Mouse (Mus musculus): ENCODE results near the gene Ap3d1. TPM values are rescaled to one million over a fixed set of nuclear protein-coding genes. Genes with fewer than 3 reads are reported as not detected.

Ap3d1 gene
- polyA plus RNA-seq, 1 experiment = 136 TPM

DNA sequence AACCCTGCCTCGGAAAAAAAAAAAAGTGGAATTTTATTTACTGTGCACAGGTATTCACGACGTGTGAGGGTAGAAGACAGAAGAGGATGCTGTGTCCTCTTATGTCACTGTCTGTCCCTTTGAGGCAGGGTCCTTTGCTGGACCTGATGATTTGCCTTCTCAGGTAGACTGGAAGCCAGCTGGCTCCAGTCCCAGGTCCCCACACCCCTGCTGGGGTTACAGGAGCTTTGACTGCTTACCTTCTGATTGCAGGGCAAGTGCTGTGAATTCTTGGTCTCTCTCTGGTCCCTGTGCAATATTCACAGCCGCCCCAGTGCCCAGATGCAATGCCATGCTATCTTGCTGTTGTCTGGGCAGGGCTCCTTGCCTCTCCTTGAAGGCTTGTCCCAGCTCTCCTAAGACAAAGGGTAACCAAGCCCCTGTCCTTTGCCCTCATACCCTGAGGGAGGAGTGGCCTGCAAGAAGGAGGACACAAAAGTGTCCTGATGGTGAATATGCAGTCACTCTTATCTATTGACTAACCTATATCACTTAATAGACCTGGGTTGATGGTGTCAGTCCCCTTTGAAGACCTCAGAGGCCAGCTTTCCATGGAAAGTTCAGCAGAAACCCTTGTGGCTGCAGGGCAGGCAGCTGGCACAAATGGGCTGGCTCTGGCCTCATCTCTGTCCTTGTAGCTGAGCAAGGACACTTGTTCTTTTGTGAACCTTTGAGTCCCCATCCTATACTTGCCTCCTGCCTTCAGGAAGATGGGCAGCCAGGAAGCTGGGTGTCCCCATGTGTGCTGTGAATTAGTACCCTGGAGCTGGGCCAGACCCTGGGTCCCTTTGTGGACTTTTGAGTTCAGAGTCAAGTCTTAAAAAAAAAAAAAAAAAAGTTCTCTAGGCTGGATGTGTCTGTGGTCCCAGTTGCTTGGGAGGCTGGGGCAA is 18.8 kb upstream of the Ap3d1 start:
- DNase-seq = no peak
- Histone ChIP-seq H3K4me1 (ENCODE audit: control insufficient read depth, insufficient read depth, low read length) (peaks cover 18% of the 10 kb centered on the region), H3K4me3 (replicated peaks; ENCODE audit: extremely low read depth, low read depth, low read length) (no peak overlapping the region)
- TF ChIP-seq POLR2A (IDR thresholded peaks at IDR 0.05; ENCODE audit: borderline replicate concordance, extremely low read depth, low read depth, low read length) (no peak), CTCF (IDR thresholded peaks at IDR 0.05; ENCODE audit: insufficient read depth, low read length) (no peak)
- WGBS = 66% methylated on average over 4 of the region's 4 CpGs

DNA sequence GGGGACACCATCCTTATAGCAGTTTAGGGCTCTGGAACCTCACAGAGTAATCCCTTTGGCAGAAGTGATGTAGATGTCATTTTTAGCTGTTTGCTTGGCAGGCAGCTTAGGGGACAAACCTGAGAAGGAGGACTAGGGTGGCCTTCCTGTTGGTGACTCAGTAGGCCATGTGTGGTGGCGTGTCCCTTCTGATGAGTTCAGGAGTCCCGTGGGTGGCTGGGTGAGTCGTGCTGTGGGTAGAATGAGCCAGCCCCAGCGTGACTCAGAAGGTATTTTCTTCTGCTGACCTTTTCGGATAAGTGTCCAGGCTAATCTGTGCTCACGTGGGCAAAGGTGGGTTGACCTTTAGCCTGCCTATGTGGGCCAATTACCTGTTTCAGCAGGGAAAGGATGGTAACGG is 16.6 kb upstream of the Ap3d1 start:
- 57% methylated on average over 7 of the region's 7 CpGs for WGBS

GRCm38 (mm10) chr10:80757717-80758116 is 15.7 kb upstream of the Ap3d1 start:
- peak; percentile 72 for DNase-seq
- 29% methylated on average over 5 of the region's 5 CpGs for WGBS
- Histone ChIP-seq H3K4me1 (ENCODE audit: control insufficient read depth, insufficient read depth, low read length) (peaks cover 17% of the 10 kb centered on the region), H3K4me3 (replicated peaks; ENCODE audit: extremely low read depth, low read depth, low read length) (no peak overlapping the region)
- TF ChIP-seq POLR2A (IDR thresholded peaks at IDR 0.05; ENCODE audit: borderline replicate concordance, extremely low read depth, low read depth, low read length) (no peak), CTCF (IDR thresholded peaks at IDR 0.05; ENCODE audit: insufficient read depth, low read length) (peak; percentile 51; the same call in 1 of the 2 replicates)

More for the DNA sequence above, 16.6 kb upstream of the Ap3d1 start:
- Histone ChIP-seq H3K4me1 (ENCODE audit: control insufficient read depth, insufficient read depth, low read length) (peaks cover 17% of the 10 kb centered on the region), H3K4me3 (replicated peaks; ENCODE audit: extremely low read depth, low read depth, low read length) (no peak overlapping the region)
- TF ChIP-seq POLR2A (IDR thresholded peaks at IDR 0.05; ENCODE audit: borderline replicate concordance, extremely low read depth, low read depth, low read length) (no peak), CTCF (IDR thresholded peaks at IDR 0.05; ENCODE audit: insufficient read depth, low read length) (no peak)
- no peak for DNase-seq

DNA sequence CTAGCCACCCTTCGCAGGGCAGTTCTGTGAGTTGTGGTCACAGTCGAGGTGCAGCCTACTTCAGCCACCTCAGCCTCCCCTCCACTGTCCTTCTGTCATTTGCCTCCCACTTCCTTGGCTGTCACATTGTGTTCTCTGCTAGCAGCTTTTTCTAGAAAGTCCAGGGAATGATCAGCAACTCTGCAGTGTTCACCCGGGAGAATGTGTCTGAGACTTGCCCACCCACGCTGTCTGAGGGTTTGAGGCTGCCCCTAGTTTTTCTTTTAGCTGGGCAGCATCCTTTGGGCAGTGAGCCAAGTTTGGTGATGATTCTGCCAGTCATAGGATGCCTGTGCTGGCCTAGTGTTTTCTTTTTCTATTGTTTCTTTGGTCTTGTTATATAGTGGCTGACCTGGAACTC is 14.9 kb upstream of the Ap3d1 start:
- TF ChIP-seq POLR2A (IDR thresholded peaks at IDR 0.05; ENCODE audit: borderline replicate concordance, extremely low read depth, low read depth, low read length) (no peak), CTCF (IDR thresholded peaks at IDR 0.05; ENCODE audit: insufficient read depth, low read length) (no peak)
- 28% methylated on average over 4 of the region's 4 CpGs for WGBS
- H3K4me1 ChIP-seq (ENCODE audit: control insufficient read depth, insufficient read depth, low read length) = peaks cover 20% of the 10 kb centered on the region
- no peak overlapping the region for H3K4me3 ChIP-seq (replicated peaks; ENCODE audit: extremely low read depth, low read depth, low read length)
- no peak for DNase-seq

- H3K4me3 ChIP-seq (replicated peaks; ENCODE audit: extremely low read depth, low read depth, low read length) = peak overlapping the region; percentile 18
- H3K4me1 ChIP-seq (ENCODE audit: control insufficient read depth, insufficient read depth, low read length) = peaks cover 23% of the 10 kb centered on the region
- TF ChIP-seq POLR2A (IDR thresholded peaks at IDR 0.05; ENCODE audit: borderline replicate concordance, extremely low read depth, low read depth, low read length) (no peak), CTCF (IDR thresholded peaks at IDR 0.05; ENCODE audit: insufficient read depth, low read length) (no peak)
- no peak for DNase-seq
- whole genome bisulfite sequencing = 43% methylated on average over 2 of the region's 2 CpGs
Observed at GRCm38 (mm10) chr10:80756509-80756908, 14.4 kb upstream of the Ap3d1 start.

- WGBS = 14% methylated on average over 3 of the region's 3 CpGs
- H3K4me1 ChIP-seq (ENCODE audit: control insufficient read depth, insufficient read depth, low read length) = peaks cover 22% of the 10 kb centered on the region
- DNase-seq = no peak
- peak overlapping the region; percentile 18 for H3K4me3 ChIP-seq (replicated peaks; ENCODE audit: extremely low read depth, low read depth, low read length)
- no peak for TF ChIP-seq CTCF (IDR thresholded peaks at IDR 0.05; ENCODE audit: insufficient read depth, low read length)
- TF ChIP-seq POLR2A (IDR thresholded peaks at IDR 0.05; ENCODE audit: borderline replicate concordance, extremely low read depth, low read depth, low read length) = no peak
Observed at GRCm38 (mm10) chr10:80756099-80756498, 14.0 kb upstream of the Ap3d1 start.

GRCm38 (mm10) chr10:80755291-80756015 is 13.4 kb upstream of the Ap3d1 start:
- Histone ChIP-seq H3K4me3 (replicated peaks; ENCODE audit: extremely low read depth, low read depth, low read length) (peak overlapping the region; percentile 82), H3K4me1 (ENCODE audit: control insufficient read depth, insufficient read depth, low read length) (peaks cover 21% of the 10 kb centered on the region)
- no peak for TF ChIP-seq POLR2A (IDR thresholded peaks at IDR 0.05; ENCODE audit: borderline replicate concordance, extremely low read depth, low read depth, low read length)
- no peak for TF ChIP-seq CTCF (IDR thresholded peaks at IDR 0.05; ENCODE audit: insufficient read depth, low read length)
- DNase-seq = no peak
- under 1% methylated on average over 74 of the region's 75 CpGs for WGBS

GRCm38 (mm10) chr10:80754594-80755290 is 12.7 kb upstream of the Ap3d1 start, which contains the start of gene Dot1l:
TSS of gene Dot1l (plus strand) at chr10:80755206.
- peak; percentile 96 for DNase-seq

DNA sequence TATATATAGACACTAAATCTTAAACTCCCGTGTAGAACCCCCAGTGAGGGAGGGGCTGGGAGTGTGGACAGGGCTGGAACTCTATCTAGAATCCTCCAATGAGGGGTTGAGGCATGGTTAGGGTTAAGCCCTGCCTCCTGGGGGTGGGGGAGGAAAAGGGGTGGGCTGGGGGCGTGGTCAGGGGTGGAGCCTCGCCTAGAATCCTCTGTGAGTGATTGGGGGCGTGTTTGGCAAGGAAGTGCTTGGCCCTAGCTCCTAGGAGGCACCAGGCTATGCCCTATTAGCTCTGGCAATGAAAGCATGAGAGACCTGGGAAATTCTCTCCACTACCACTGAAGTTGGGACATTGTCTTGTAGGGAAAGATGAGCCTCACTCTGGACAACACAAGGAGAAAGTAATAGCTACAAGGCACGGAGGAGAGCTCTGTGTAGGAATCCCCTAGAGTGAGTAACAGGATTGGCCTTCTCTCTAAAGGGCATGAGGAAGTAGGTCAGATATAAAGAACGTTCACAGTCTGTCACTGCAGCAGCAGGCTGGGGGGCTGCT is 10.1 kb upstream of the Ap3d1 start:
- WGBS = under 1% methylated on average over 6 of the region's 6 CpGs
- H3K4me3 ChIP-seq (replicated peaks; ENCODE audit: extremely low read depth, low read depth, low read length) = peak overlapping the region; percentile 23
- H3K4me1 ChIP-seq (ENCODE audit: control insufficient read depth, insufficient read depth, low read length) = peaks cover 19% of the 10 kb centered on the region
- peak; percentile 64 for DNase-seq
- TF ChIP-seq CTCF (IDR thresholded peaks at IDR 0.05; ENCODE audit: insufficient read depth, low read length) (no peak), POLR2A (IDR thresholded peaks at IDR 0.05; ENCODE audit: borderline replicate concordance, extremely low read depth, low read depth, low read length) (no peak)

More at GRCm38 (mm10) chr10:80754594-80755290, 12.7 kb upstream of the Ap3d1 start, which contains the start of gene Dot1l:
- TF ChIP-seq POLR2A (IDR thresholded peaks at IDR 0.05; ENCODE audit: borderline replicate concordance, extremely low read depth, low read depth, low read length) (peak; percentile 53), CTCF (IDR thresholded peaks at IDR 0.05; ENCODE audit: insufficient read depth, low read length) (no peak)
- peaks cover 21% of the 10 kb centered on the region for H3K4me1 ChIP-seq (ENCODE audit: control insufficient read depth, insufficient read depth, low read length)
- H3K4me3 ChIP-seq (replicated peaks; ENCODE audit: extremely low read depth, low read depth, low read length) = peak within 1 kb of the TSS; percentile 82
- 2% methylated on average over 56 of the region's 57 CpGs for WGBS
